Mouse (Mus musculus) CH12.LX (cell line): ENCODE measurements around the gene Lce1m.
"Not testable (repeated sequence)": the region's sequence is repeated elsewhere in the genome, so short reads cannot be mapped to it uniquely, and the experiment has no call there.

Source experiments
- BHLHE40 ChIP-seq: IDR thresholded peaks from 2 replicates; pipeline ENCODE4 v1.6.1; 2011; ENCODE audit warnings: mild to moderate bottlenecking, low read depth, low read length, improper control_type of control experiment
- CHD2 ChIP-seq: IDR thresholded peaks from 2 replicates; pipeline ENCODE4 v1.6.1; 2011; ENCODE audit warnings: low read length, improper control_type of control experiment
- CTCF ChIP-seq, 2 experiments: IDR thresholded peaks in 1 of 2; conservative IDR thresholded peaks in 1 of 2; 2 replicates each; pipeline ENCODE4 v1.5.1; 2011 to 2012; ENCODE audit warnings: low read depth in 2 of 2, low read length in 2 of 2, improper control_type of control experiment in 1 of 2, inconsistent platforms in 1 of 2, mild to moderate bottlenecking in 1 of 2, moderate library complexity in 1 of 2
- EP300 ChIP-seq: IDR thresholded peaks from 2 replicates; pipeline ENCODE4 v1.6.1; 2011; ENCODE audit warnings: low read length, improper control_type of control experiment
- JUND ChIP-seq: conservative IDR thresholded peaks from 2 replicates; pipeline ENCODE4 v1.6.1; 2011; ENCODE audit warnings: low read depth, low read length, improper control_type of control experiment
- MAX ChIP-seq: IDR thresholded peaks from 2 replicates; pipeline ENCODE4 v1.6.1; 2011; ENCODE audit warnings: low read length, improper control_type of control experiment
- MAZ ChIP-seq: IDR thresholded peaks from 2 replicates; pipeline ENCODE4 v1.6.1; 2012; ENCODE audit warnings: low read depth, mild to moderate bottlenecking, inconsistent platforms, low read length, improper control_type of control experiment, moderate library complexity
- MEF2A ChIP-seq: IDR thresholded peaks from 2 replicates; pipeline ENCODE4 v1.6.1; 2014; ENCODE audit warnings: low read depth, mild to moderate bottlenecking, inconsistent platforms, low read length, improper control_type of control experiment, borderline replicate concordance
- NELFE ChIP-seq: IDR thresholded peaks from 2 replicates; pipeline ENCODE4 v1.6.1; 2011; ENCODE audit warnings: low read depth, low read length, improper control_type of control experiment
- POLR2A ChIP-seq: IDR thresholded peaks from 2 replicates; pipeline ENCODE4 v1.6.1; 2011; ENCODE audit warnings: low read depth, mild to moderate bottlenecking, improper control_type of control experiment, low read length
- POLR2AphosphoS2 ChIP-seq: IDR thresholded peaks from 2 replicates; pipeline ENCODE4 v1.6.1; 2011; ENCODE audit warnings: low read depth, low read length, improper control_type of control experiment
- SIN3A ChIP-seq: IDR thresholded peaks from 2 replicates; pipeline ENCODE4 v1.6.1; 2012; ENCODE audit warnings: low read length, improper control_type of control experiment, inconsistent platforms
- TCF12 ChIP-seq: IDR thresholded peaks from 2 replicates; pipeline ENCODE4 v1.6.1; 2014; ENCODE audit warnings: low read depth, mild to moderate bottlenecking, inconsistent platforms, low read length, improper control_type of control experiment
- ZKSCAN1 ChIP-seq: IDR thresholded peaks from 2 replicates; pipeline ENCODE4 v1.6.1; 2012; ENCODE audit warnings: low read depth, inconsistent platforms, low read length, improper control_type of control experiment, borderline replicate concordance

DNA sequence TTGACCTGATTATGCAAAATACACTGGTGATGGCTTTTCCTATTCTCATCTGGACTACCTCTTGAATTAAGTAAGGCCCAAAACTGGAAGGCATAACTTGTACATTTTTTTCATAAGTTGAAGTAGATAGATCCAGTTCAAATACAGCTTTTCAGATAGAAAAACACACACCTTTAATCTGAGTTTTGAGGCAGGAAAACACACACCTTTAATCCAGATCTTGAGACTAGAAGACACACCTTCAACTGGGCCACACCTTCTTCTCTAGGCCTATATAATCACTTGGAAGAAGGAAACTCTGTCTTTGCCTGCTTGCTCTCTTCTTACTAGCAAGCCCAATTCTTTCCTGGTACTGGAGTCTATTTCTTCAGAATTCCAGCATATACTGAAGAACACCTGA is 49.7 kb upstream of the Lce1m start, which contains the start of gene Gm4858:
- not testable (repeated sequence) for TF ChIP-seq CTCF (conservative IDR thresholded peaks at IDR 0.05 in 1 of 2, IDR thresholded peaks at IDR 0.05 in 1 of 2; ENCODE audit: low read depth in 2 of 2, low read length in 2 of 2); POLR2AphosphoS2; POLR2A; EP300; TCF12; MAZ; MAX; ZKSCAN1; NELFE; JUND; MEF2A; CHD2; SIN3A; BHLHE40
